Mouse (Mus musculus) stomach, postnatal 0 days (tissue): ENCODE measurements around the gene Shd.

ENCODE experiments used
- CTCF ChIP-seq: IDR thresholded peaks from 2 replicates; pipeline ENCODE4 v1.5.1; 2016; ENCODE audit warnings: antibody characterized with exemption, low read depth, mild to moderate bottlenecking, moderate library complexity
- EP300 ChIP-seq: optimal IDR thresholded peaks from 2 replicates; pipeline ENCODE3; 2016; ENCODE audit warnings: antibody characterized with exemption

DNA sequence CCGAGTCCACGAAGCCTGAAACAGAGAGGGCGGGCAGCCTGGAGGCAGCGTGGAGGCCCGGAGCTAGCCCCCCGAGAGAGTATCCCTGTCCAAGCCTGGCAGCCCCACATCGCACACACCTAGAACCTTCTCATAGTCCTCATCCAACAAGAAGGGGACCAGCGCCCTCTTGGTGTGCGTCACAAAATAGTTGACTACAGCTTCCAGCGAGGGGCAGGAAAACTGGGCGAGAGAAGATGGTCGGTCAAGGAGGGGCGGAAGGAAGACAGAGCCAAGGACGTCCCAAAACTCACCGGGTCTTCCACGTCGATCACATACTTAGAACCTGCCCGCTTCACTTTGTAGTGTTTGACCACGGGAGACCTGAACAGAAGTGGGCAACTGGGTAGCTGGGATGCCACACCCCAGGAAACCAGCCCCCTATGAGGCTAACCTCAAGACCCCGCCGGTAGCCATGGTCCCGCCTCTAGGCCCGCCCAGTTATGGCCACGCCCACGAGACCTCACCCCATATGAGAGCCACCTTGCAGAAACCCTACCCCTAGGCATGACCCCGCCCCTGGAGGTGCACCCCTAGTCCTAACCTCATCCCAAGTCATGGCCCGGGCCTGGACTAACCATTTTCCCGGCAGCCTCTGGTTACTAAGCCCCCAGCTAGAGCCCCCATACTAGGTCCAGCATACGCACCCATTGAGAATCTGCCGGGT, 29.7 kb downstream of the Shd start:
- TF ChIP-seq CTCF (no peak), EP300 (no peak)
